Mouse (Mus musculus) lung, adult 2 months (tissue): ENCODE results near the gene Sgpp2.

Source experiments
- CTCF ChIP-seq: fragments of 200-500 bp; IDR thresholded peaks from 2 replicates; pipeline ENCODE4 v1.5.1; 2011; ENCODE audit warnings: mild to moderate bottlenecking, low read length, control low read depth; ENCODE audit not compliant: insufficient read depth
- POLR2A ChIP-seq: fragments of 200-500 bp; IDR thresholded peaks from 2 replicates; pipeline ENCODE4 v1.6.1; 2011; ENCODE audit warnings: low read depth, mild to moderate bottlenecking, control low read depth, low read length, borderline replicate concordance; ENCODE audit errors: extremely low read depth

- TF ChIP-seq CTCF: no peak
- TF ChIP-seq POLR2A: no peak
Measured at GRCm38 (mm10) chr1:78329861-78330260, 19.7 kb downstream of the Sgpp2 start.
